Mouse (Mus musculus): ENCODE measurements around the gene Bricd5.

DNA sequence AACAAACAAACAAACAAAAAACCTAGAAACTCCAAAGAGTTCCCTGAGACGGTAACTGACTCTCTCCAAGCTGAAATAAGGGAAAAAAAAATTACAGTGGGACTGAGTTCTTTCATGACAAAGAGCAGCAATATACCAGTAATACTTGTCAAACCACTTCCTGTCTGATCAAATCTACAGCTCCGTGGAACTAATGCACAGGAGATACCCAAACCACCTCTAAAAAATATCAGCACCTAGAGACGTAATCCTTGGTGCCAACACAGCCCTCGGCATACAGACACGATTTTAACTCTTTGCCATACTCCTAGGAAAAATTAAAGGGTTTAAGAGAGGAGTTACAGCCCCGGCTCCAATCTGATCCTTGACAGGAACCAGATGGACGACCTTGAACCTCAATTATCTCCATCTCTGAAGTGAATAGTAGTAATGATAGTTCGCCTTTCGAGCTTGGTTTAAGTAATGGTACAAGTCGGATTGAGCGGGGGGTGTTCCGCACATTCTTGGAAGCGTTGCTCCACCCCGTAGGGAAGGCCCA lies 19.4 kb upstream of the Bricd5 start:
- TF ChIP-seq CTCF (IDR thresholded peaks at IDR 0.05; ENCODE audit: low read depth, low read length) = no peak
- TF ChIP-seq POLR2A (IDR thresholded peaks at IDR 0.05; ENCODE audit: extremely low read depth, insufficient read depth, low read length) = no peak
